In the genomic region with DNA sequence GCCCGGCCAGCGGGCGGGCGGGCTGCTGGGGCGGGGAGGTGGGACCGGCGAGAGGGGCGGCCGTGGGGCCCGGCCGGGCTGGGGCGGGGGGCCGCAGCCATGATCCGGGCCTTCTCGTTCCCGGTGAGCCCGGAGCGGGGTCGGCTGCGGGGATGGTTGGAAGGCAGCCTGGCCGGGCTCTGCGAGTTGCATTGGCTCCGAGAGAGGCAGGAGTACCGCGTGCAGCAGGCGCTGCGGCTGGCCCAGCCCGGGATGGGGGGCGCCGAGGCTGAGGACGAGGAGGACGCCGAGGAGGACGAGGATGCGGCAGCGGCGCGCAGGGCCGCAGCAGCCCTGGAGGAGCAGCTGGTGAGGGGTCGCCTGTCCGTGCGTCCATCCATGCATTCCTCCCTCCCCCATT, we compare ENCODE assay signal across 8 mouse cellular contexts. TPM values are rescaled to one million over a fixed set of nuclear protein-coding genes. Genes with fewer than 3 reads are reported as not detected.
DNase-seq lines count a peak whose midpoint lies in the region; ATAC-seq lines count a peak whose summit lies in the region.

No protein-coding gene starts in this region.

- no peaks in the 10 kb centered on the region for H3K9me3 ChIP-seq in kidney, embryonic 16.5 days (ENCODE audit: low read length)
- no peaks in the 10 kb centered on the region for H3K9me3 ChIP-seq in hindbrain, embryonic 14.5 days (ENCODE audit: control insufficient read depth, low read length)
- no peaks in the 10 kb centered on the region for H3K9me3 ChIP-seq in midbrain, embryonic 16.5 days (replicated peaks; ENCODE audit: control insufficient read depth, low read length, poor library complexity, severe bottlenecking)

- H3K9ac ChIP-seq in kidney, embryonic 16.5 days (replicated peaks; ENCODE audit: low read length), result peak overlapping the region; percentile 77
- H3K9ac ChIP-seq in hindbrain, embryonic 14.5 days, result peak overlapping the region; percentile 75
- peak overlapping the region; percentile 76 for H3K9ac ChIP-seq in midbrain, embryonic 16.5 days (ENCODE audit: low read depth, low read length)

- no peaks in the 10 kb centered on the region for H3K27me3 ChIP-seq in kidney, embryonic 16.5 days (ENCODE audit: insufficient read depth, low read length)
- no peaks in the 10 kb centered on the region for H3K27me3 ChIP-seq in hindbrain, embryonic 14.5 days (ENCODE audit: control insufficient read depth, insufficient read depth, low read length)
- no peaks in the 10 kb centered on the region for H3K27me3 ChIP-seq in midbrain, embryonic 16.5 days (ENCODE audit: control insufficient read depth, insufficient read depth, low read depth, low read length)

- ATAC-seq in kidney, embryonic 16.5 days (ENCODE audit: low FRiP score, low TSS enrichment), result no peak
- ATAC-seq in hindbrain, embryonic 14.5 days (ENCODE audit: low FRiP score), result peak; percentile 56
- peak; percentile 66 for ATAC-seq in midbrain, embryonic 16.5 days

- H3K27ac ChIP-seq in kidney, embryonic 16.5 days (ENCODE audit: low read length), result peak overlapping the region; percentile 64
- no peak overlapping the region for H3K27ac ChIP-seq in brown adipose tissue, adult 24 weeks (replicated peaks; ENCODE audit: low read depth, low read length)
- H3K27ac ChIP-seq in hindbrain, embryonic 14.5 days, result peak overlapping the region; percentile 83
- peak overlapping the region; percentile 81 for H3K27ac ChIP-seq in midbrain, embryonic 16.5 days (ENCODE audit: low read length)

- no peak for DNase-seq in kidney, postnatal 14 days
- no peak for DNase-seq in hindbrain, embryonic 14.5 days (ENCODE audit: low spot score)
- no peak for DNase-seq in frontal cortex, postnatal 10 days (ENCODE audit: low spot score in 2 of 2)
- DNase-seq in retina, embryonic 14.5 days (ENCODE audit: low spot score), result no peak
- DNase-seq in right cerebral cortex, postnatal 10 days (ENCODE audit: low spot score in 2 of 2), result no peak

- WGBS in kidney, embryonic 16.5 days, result under 1% methylated on average over 33 of the region's 42 CpGs
- under 1% methylated on average over 36 of the region's 42 CpGs for WGBS in hindbrain, embryonic 14.5 days
- WGBS in midbrain, embryonic 16.5 days, result under 1% methylated on average over 29 of the region's 42 CpGs

- H3K4me3 ChIP-seq in kidney, embryonic 16.5 days (ENCODE audit: low read length), result peak overlapping the region; percentile 78
- peak overlapping the region; percentile 48 for H3K4me3 ChIP-seq in brown adipose tissue, adult 24 weeks (ENCODE audit: insufficient read depth, low read depth, low read length)
- H3K4me3 ChIP-seq in hindbrain, embryonic 14.5 days (replicated peaks; ENCODE audit: low read length), result peak overlapping the region; percentile 62
- peak overlapping the region; percentile 71 for H3K4me3 ChIP-seq in midbrain, embryonic 16.5 days (ENCODE audit: low read depth, low read length)

- H3K4me2 ChIP-seq in kidney, embryonic 16.5 days (replicated peaks; ENCODE audit: low read depth, low read length), result peak overlapping the region; percentile 91
- H3K4me2 ChIP-seq in hindbrain, embryonic 14.5 days (replicated peaks), result peak overlapping the region; percentile 71
- H3K4me2 ChIP-seq in midbrain, embryonic 16.5 days (ENCODE audit: low read length), result peak overlapping the region; percentile 86

- 0 out of 2 replicates have a peak, but pooled peaks cover 7% of the 10 kb centered on the region for H3K36me3 ChIP-seq in kidney, embryonic 16.5 days (ENCODE audit: insufficient read depth, low read length)
- H3K36me3 ChIP-seq in hindbrain, embryonic 14.5 days (replicated peaks; ENCODE audit: control insufficient read depth, insufficient read depth), result peaks cover 12% of the 10 kb centered on the region
- no peaks in the 10 kb centered on the region for H3K36me3 ChIP-seq in midbrain, embryonic 16.5 days (ENCODE audit: control insufficient read depth, insufficient read depth, low read length)

- peaks cover 19% of the 10 kb centered on the region for H3K4me1 ChIP-seq in kidney, embryonic 16.5 days (ENCODE audit: insufficient read depth, low read length)
- no peaks in the 10 kb centered on the region; the same call in 1 of the 2 replicates for H3K4me1 ChIP-seq in brown adipose tissue, adult 24 weeks (ENCODE audit: control insufficient read depth, insufficient read depth, insufficient read length, low read length)
- H3K4me1 ChIP-seq in hindbrain, embryonic 14.5 days (replicated peaks; ENCODE audit: control insufficient read depth, insufficient read depth, low read length), result peaks cover 20% of the 10 kb centered on the region
- H3K4me1 ChIP-seq in midbrain, embryonic 16.5 days (ENCODE audit: control insufficient read depth, insufficient read depth, low read length), result peaks cover 17% of the 10 kb centered on the region

RNA-seq across cellular contexts. Expression of gene Dact3, which starts 0.2 kb away (rescaled TPM):
- polyA plus RNA-seq in kidney, embryonic 16.5 days (2015; fragmentation: Nextera tagmentation; extraction: Ambion mirVana), result 2.0 and 2.1 TPM in 2 replicates
- polyA plus RNA-seq in brown adipose tissue, adult 24 weeks (2012; ENCODE audit: insufficient read depth, insufficient read length, missing spikeins), result 0.79 and 2.1 TPM in 2 replicates
- polyA plus RNA-seq in hindbrain, embryonic 14.5 days (2014; fragmentation: Nextera tagmentation; extraction: Ambion mirVana), result 5.8 and 6.6 TPM in 2 replicates
- 2.6 and 3.0 TPM in 2 replicates for polyA plus RNA-seq in midbrain, embryonic 16.5 days (2015; fragmentation: Nextera tagmentation; extraction: Ambion mirVana)

RNA-seq across cellular contexts. Expression of gene Gng8, which starts 16.3 kb away (rescaled TPM):
- polyA plus RNA-seq in kidney, embryonic 16.5 days (2015; fragmentation: Nextera tagmentation; extraction: Ambion mirVana), result 7.7 and 10.5 TPM in 2 replicates
- polyA plus RNA-seq in brown adipose tissue, adult 24 weeks (2012; ENCODE audit: insufficient read depth, insufficient read length, missing spikeins), result not detected in 2 replicates
- 0.78 and 2.5 TPM in 2 replicates for polyA plus RNA-seq in hindbrain, embryonic 14.5 days (2014; fragmentation: Nextera tagmentation; extraction: Ambion mirVana)
- 14.0 and 49.2 TPM in 2 replicates for polyA plus RNA-seq in midbrain, embryonic 16.5 days (2015; fragmentation: Nextera tagmentation; extraction: Ambion mirVana)

RNA-seq across cellular contexts. Expression of gene Ptgir, which starts 31.0 kb away (rescaled TPM):
- polyA plus RNA-seq in kidney, embryonic 16.5 days (2015; fragmentation: Nextera tagmentation; extraction: Ambion mirVana), result 1.9 and 2.6 TPM in 2 replicates
- 1.9 and 2.8 TPM in 2 replicates for polyA plus RNA-seq in brown adipose tissue, adult 24 weeks (2012; ENCODE audit: insufficient read depth, insufficient read length, missing spikeins)
- 0.26 TPM in 1 of 2 replicates, not detected in the other for polyA plus RNA-seq in hindbrain, embryonic 14.5 days (2014; fragmentation: Nextera tagmentation; extraction: Ambion mirVana)
- 0.22 and 0.23 TPM in 2 replicates for polyA plus RNA-seq in midbrain, embryonic 16.5 days (2015; fragmentation: Nextera tagmentation; extraction: Ambion mirVana)

RNA-seq across cellular contexts. Expression of gene Prkd2, which starts 32.6 kb away (rescaled TPM):
- 16.2 and 17.8 TPM in 2 replicates for polyA plus RNA-seq in kidney, embryonic 16.5 days (2015; fragmentation: Nextera tagmentation; extraction: Ambion mirVana)
- 8.5 and 11.3 TPM in 2 replicates for polyA plus RNA-seq in brown adipose tissue, adult 24 weeks (2012; ENCODE audit: insufficient read depth, insufficient read length, missing spikeins)
- polyA plus RNA-seq in hindbrain, embryonic 14.5 days (2014; fragmentation: Nextera tagmentation; extraction: Ambion mirVana), result 5.6 and 5.8 TPM in 2 replicates
- 6.0 and 6.9 TPM in 2 replicates for polyA plus RNA-seq in midbrain, embryonic 16.5 days (2015; fragmentation: Nextera tagmentation; extraction: Ambion mirVana)

RNA-seq across cellular contexts. Expression of gene Calm3, which starts 48.6 kb away (rescaled TPM):
- polyA plus RNA-seq in kidney, embryonic 16.5 days (2015; fragmentation: Nextera tagmentation; extraction: Ambion mirVana), result 145 and 154 TPM in 2 replicates
- 210 and 222 TPM in 2 replicates for polyA plus RNA-seq in brown adipose tissue, adult 24 weeks (2012; ENCODE audit: insufficient read depth, insufficient read length, missing spikeins)
- polyA plus RNA-seq in hindbrain, embryonic 14.5 days (2014; fragmentation: Nextera tagmentation; extraction: Ambion mirVana), result 510 and 527 TPM in 2 replicates
- 405 and 443 TPM in 2 replicates for polyA plus RNA-seq in midbrain, embryonic 16.5 days (2015; fragmentation: Nextera tagmentation; extraction: Ambion mirVana)
